Mouse (Mus musculus) frontal cortex, adult (tissue): Measurements from ENCODE around the gene Cryzl2.

Experiments
- ATAC-seq: cut with Nextera tagmentation; 2 replicates; pipeline ENCODE4 v1.9.2; 2017; ENCODE audit warnings: mild to moderate bottlenecking, moderate library complexity, mixed read lengths; ENCODE audit not compliant: low TSS enrichment

Gene Cryzl2

GRCm38 (mm10) chr1:157525692-157526354 lies 67.4 kb downstream of the Cryzl2 start:
- ATAC-seq: no peak

GRCm38 (mm10) chr1:157526625-157527024 lies 68.2 kb downstream of the Cryzl2 start:
- ATAC-seq: no peak

- ATAC-seq: no peak
These were observed 74.6 kb downstream of the Cryzl2 start for GRCm38 (mm10) chr1:157532826-157533460.

- ATAC-seq: no peak
These were observed 77.2 kb downstream of the Cryzl2 start for GRCm38 (mm10) chr1:157535571-157535970.

- ATAC-seq: peak; percentile 74
These were observed 78.1 kb downstream of the Cryzl2 start for GRCm38 (mm10) chr1:157536471-157536870.

DNA sequence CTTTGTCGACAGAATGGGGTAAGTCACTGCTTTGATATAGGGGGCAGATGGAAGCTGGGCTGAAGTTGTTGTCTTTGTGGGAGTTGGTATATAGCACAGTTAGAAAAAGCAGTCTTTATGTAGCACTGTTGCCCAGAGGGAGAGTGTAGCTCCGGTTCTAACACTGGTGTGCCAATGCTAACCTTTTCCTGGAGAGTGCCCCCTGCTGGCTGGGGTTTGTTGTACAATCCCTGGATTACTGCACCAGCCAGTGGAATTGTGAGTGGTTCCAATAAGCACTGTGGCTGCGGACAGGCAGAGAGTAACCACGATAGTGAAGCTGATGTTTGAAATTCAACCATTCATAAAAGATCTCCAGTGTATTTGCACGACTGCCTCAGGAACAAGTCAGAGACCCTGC lies 79.3 kb downstream of the Cryzl2 start:
- peak; percentile 42; the same call in 1 of the 2 replicates for ATAC-seq
